Mouse (Mus musculus) left cerebral cortex, adult 18-20 months (tissue): ENCODE results near the gene Cir1. TPM values are rescaled to one million over a fixed set of nuclear protein-coding genes. Genes with fewer than 3 reads are reported as not detected.
A peak's percentile ranks its signal among the peaks of the same experiment; 100 is the strongest.

Experiments
- DNase-seq, 2 experiments: peaks; one replicate each; pipeline ENCODE4 v3.0.0; 2021 to 2022; ENCODE audit warnings: low spot score in 2 of 2, mixed read lengths in 1 of 2
- total RNA-seq, 2 experiments: library from RNA; stranded (reverse); gene quantifications; 2 replicates each; pipeline ENCODE4 v1.2.3; 2021

Cir1 gene
- total RNA-seq, 2 experiments from 2014 or later, result 25.6 to 28.3 TPM

DNA sequence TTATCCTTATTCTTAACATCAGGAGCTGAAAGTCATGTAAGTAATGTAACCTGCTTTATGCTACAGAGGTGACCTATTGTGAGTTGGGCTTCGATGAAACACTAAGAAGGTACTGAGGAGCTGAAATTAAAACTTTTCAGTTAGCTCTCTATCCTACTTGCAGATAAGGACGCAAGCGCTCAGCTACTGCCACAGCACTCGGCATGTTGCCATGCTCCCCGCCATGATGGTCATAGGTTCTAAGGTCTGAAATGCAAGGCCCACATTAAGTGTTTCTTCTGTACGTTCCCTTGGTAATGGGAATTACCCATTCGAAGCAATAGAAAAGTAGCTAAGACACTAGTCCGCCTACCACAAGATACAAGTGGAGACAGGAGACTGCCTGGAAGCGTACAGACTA, 9.8 kb downstream of the Cir1 start:
- DNase-seq, result no peak

GRCm38 (mm10) chr2:73301979-73302378, 10.5 kb downstream of the Cir1 start:
- DNase-seq, result no peak

DNA sequence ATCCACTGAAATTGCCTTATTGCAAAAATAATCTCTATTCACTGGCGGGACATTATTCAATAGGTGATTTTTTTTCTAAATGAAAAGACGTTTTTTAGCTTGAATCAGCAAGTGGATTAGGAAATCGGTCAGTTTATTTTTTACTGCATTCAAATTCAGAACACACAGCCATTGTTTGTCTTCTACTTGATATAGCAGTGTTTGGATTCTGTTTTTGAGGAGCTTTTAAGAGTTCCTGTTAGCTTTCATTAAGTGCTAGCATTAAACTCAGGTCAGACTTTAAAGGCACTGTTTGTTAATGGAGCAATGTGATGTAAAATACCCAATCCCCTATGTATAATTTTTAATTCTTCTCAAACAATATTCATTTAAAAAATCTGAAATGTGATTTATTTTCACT, 13.7 kb downstream of the Cir1 start:
- DNase-seq, result no peak

DNA sequence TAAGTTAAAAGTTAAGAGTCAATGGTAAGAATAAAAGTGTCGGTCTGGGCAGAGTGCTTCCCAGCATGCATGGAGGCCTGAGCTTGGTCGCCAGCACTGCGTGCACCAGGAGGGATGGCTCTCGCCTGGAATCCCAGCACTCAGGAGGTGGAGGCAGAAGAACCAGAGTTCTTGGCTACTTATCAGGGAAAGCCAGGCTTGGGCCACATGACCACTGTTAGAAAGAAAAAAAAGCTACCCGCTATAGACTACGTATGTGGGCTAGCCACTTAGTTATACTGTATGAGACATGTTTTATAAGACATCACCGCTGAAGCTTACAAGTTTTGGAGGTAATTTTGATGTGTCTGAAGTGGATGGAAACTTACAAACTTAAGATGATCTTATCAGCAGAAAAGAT, 14.3 kb downstream of the Cir1 start:
- DNase-seq, result no peak

DNA sequence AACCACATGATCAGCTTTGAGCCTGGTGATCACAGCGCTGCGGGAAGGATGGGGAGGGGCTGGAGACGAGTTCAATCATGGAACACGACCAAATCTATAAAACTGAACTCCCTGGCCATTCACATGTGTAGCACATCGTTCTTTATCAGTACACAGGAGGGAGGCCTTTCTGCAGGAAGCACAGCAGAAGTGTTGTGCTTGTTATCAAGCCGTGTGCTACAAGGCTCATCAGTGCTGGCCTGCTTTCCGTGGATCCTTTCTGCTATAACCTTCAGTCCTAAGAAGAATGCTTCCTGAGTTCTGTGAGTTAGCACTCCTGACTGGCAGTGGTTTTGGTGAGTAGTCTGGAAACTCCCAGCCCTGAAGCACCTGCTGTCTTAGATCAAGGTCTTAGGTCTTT, 17.5 kb downstream of the Cir1 start:
- no peak for DNase-seq

- DNase-seq, result no peak
Observed at GRCm38 (mm10) chr2:73291130-73291529, 21.4 kb downstream of the Cir1 start.

- no peak for DNase-seq
Observed at GRCm38 (mm10) chr2:73285630-73286029, 26.9 kb downstream of the Cir1 start.

- no peak for DNase-seq
Observed at GRCm38 (mm10) chr2:73281707-73282106, 30.8 kb downstream of the Cir1 start.

GRCm38 (mm10) chr2:73281048-73281661, 31.3 kb downstream of the Cir1 start:
- DNase-seq, result no peak

DNA sequence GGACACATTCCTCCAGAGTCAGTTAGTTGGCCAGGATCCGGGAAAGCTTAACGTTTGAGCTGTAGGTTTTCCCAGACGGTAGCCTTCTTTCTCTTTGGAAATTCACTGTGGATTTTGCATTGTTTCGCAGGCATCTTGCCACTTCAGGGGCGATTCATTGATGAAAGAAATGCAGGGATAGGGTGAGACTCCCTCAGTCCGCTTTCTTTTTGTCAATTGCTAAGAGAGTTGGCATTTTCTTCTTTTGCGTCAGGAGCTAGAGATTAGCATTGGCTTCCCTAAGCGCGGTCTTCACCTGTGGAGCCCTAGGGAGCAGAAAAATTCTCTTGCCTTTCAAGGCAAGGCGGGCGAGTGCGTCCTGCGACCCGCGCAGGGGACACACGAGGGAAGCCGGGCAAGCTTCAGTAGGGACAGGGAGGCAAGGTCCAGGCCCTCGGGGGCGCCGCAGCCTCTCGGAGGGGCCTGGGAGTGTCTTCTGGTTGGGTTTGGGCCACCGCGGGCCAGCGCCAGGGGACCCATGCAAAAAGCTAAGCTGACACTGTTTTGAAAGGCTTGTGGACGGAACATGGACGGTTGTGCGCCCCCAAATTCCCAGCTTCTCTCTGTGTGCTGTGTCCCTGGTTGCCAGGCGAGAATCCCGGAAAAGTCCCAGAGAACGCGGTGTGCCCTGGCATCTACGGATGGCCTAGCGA, 32.0 kb downstream of the Cir1 start:
- DNase-seq, result no peak

- DNase-seq, result no peak
Observed at GRCm38 (mm10) chr2:73279271-73280038, 33.0 kb downstream of the Cir1 start.

GRCm38 (mm10) chr2:73278869-73279268, 33.6 kb downstream of the Cir1 start:
- no peak for DNase-seq

GRCm38 (mm10) chr2:73278131-73278854, 34.2 kb downstream of the Cir1 start:
- peak; percentile 87 to 90 for DNase-seq

DNA sequence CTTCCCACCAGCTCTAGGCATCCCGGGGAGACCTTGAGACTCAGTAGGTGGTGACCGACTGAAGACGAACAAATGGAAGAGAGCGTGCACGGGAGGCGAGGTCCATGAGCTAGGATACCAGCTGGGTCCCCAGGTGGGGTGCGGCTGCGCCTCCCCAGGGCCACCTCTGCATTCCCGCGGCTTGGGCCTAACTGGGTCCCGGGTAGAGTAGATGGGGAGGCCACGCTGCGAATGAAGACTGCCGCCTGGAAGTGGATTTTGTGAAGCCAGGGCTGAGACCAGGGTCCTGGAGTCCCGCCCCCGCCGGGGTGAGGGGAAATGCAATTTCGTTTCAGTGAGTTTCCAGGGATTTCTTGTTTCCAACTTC, 34.8 kb downstream of the Cir1 start:
- peak in 1 of 2 experiments; percentile 12 for DNase-seq

- DNase-seq, result no peak
Observed at GRCm38 (mm10) chr2:73277021-73277708, 35.3 kb downstream of the Cir1 start.

DNA sequence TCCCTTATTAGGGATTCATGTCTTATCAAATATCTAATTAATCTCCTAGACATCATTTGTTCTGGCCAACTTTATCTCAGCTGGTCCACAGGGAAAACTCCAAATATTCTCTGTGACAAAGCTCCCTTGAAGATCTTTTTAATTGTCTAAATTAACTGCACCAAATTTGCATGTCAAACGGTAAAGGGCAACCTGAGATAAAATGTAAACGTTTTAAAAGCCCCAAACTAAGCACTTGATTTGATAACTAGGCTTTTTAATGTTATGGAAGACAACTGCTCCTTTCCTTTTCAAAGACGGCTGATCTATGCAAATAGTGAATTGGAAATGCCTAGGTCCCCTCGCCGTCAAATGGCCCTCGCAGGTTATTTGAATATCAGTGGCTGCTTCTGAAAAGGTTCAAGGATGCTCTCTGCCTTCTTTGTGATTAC, 36.3 kb downstream of the Cir1 start:
- no peak for DNase-seq

DNA sequence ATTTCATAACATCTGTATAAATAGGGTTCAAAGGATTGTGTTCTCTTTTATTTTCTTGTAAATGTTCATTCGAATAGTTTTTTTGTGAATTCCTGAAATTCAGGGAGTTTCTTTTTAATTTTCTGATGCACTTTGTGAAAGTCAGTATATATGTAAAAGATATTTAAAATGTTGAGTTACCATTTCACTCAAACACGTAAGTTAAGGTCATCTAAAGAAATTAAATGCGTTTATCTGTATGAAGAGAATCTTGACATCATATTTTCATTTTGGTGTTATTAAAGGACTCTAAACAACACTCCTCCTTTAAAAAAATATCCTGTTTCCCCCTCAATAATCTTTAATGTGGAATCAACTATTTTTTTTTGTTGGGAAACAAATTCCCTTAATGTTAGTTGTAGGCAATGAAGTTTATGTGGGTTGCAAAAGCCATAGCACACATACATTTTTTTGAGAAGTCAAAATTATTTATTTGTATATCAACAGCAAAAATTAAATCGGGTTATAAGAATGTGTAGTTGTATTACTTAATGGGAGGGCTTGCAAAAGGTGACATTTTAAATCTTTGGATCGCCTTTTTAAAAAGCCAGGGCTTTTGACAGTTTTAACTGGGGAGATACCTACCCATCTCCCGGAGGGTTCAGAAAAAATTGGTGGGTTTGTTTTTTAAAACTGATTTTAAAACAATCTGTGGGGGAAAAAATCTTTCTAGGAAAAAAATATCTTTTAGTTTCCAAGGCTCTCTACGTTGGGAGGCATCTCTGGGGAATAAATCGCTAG, 37.0 kb downstream of the Cir1 start:
- DNase-seq, result no peak

DNA sequence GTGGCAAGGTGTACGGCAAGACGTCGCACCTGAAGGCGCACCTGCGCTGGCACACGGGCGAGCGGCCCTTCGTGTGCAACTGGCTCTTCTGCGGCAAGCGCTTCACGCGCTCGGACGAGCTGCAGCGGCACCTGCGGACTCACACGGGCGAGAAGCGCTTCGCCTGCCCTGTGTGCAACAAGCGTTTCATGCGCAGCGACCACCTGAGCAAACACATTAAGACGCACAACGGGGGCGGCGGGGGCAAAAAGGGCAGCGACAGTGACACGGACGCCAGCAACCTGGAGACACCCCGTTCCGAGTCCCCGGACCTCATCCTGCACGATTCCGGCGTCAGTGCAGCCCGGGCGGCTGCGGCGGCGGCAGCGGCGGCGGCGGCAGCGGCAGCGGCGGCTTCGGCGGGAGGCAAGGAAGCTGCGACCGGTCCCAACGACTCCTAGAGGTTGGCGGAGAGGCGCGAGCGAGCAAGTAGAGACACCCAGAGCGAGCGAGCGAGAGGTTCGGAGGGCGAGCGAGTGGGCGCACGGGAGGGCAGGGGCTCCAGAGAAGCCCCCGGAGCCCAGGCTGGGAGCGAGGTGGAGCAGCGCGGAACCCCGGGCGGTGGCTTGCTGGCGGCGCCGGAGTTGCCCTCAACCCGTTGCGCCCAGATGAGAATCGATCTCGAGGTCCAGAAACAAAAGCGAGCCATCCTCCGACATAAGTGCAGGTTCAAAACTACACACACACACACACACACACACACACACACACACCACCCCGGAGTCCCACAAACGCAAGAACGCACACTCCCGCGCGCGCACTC, 38.2 kb downstream of the Cir1 start:
- DNase-seq, result peak in 1 of 2 experiments; percentile 23
